Mouse (Mus musculus) kidney, adult 9 months (tissue): ENCODE measurements at regions not wholly inside any gene's neighbourhood (a gene's known extent, or its start where the extent isn't known, plus 50 kb on each side); places are given as distances from the start of the nearest gene placed in this dataset.
A peak's percentile ranks its signal among the peaks of the same experiment; 100 is the strongest.

Experiments used
- DNase-seq: peaks from one replicate; pipeline ENCODE4 v3.0.0; 2022

GRCm38 (mm10) chr3:10697698-10698452 lies 362.4 kb upstream of the Gm38303 start:
- DNase-seq, result no peak

DNA sequence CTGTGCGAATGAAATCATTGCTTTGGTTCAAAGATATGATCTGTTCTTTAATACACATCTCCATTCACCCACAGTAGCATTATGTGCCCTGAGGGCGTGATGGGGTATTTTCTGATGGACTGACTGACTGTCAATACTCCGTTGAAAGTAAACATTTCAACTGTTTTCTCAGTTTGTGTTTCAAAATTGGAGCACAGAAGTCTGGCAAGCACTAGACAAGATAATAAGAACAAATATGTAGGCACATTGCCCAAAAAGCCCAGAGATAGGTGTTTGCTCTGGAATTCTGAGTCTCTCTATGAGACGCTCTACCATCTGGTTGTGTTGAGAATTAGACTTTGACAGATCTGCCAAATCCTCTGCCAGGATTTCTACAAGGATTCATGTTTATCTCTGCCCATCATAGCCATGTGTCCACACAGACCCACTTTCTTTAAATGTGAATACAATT lies 350.0 kb upstream of the Gm38303 start:
- no peak for DNase-seq

DNA sequence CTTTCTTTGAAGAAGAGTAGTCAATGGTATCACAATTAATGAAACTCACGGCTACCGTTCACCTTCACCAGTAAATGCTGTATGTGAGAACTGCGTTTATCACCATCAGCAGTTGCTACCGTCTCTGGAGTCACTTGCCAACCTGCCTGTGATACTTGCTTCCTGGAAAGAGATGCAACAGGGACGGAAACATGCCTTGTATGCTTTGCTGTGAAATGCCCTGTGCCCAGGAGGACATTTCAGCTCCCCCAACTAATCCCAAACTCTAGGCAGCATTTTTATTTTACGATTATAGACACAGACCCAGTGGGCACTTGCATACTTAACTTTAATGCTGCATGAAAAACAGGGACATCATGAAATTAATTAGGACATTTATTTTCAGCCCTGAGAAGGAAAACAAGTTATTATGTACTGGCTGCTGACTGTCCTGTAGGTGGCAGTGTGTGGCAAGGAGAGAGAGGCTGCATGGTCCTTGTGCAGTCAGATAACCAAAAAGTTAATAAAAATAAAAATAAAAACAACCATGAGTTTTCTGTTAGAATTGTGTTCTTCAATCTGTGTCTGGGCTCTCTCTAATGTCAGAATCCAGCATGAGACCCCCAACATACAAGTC lies 349.5 kb upstream of the Gm38303 start:
- peak; percentile 26 for DNase-seq

DNA sequence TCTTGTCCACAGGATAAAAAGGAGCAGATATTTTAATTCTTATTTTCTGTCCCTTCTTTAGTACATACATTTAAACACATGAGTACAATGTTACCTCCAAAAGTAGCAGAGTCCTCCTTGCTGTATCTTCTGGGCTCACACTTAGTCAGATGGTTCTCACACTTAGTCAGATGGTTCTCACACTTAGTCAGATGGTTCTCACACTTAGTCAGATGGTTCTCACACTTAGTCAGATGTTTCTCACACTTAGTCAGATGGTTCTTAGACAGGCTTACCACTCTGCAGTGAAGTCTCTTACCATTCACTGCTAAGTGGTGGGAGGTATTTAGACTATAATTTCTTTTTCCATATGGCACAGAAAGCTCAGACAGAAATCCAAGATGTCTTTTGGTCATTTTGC lies 346.5 kb upstream of the Gm38303 start:
- DNase-seq, result no peak

- no peak for DNase-seq
Observed at GRCm38 (mm10) chr3:10647975-10648511, 312.6 kb upstream of the Gm38303 start.
